Mouse (Mus musculus) neural tube, embryonic 13.5 days (tissue): ENCODE measurements around the gene Hist1h2ae. TPM values are rescaled to one million over a fixed set of nuclear protein-coding genes. Genes with fewer than 3 reads are reported as not detected.
A peak's percentile ranks its signal among the peaks of the same experiment; 100 is the strongest.
"Not testable (repeated sequence)": the region's sequence is repeated elsewhere in the genome, so short reads cannot be mapped to it uniquely, and the experiment has no call there.

ENCODE experiments used
- ATAC-seq: fragments of 200-750 bp; cut with Nextera tagmentation; 2 replicates; pipeline ENCODE4 v1.8.0; 2017; ENCODE audit warnings: low read depth, mild to moderate bottlenecking, moderate TSS enrichment, moderate library complexity
- H3K27ac ChIP-seq: fragments of 300-500 bp; sonication (generic); replicated peaks from 2 replicates; pipeline ENCODE4 v1.5.1; 2015; ENCODE audit warnings: moderate library complexity, mild to moderate bottlenecking, inconsistent platforms
- H3K27me3 ChIP-seq: fragments of 300-500 bp; sonication (generic); 2 replicates; pipeline ENCODE4 v1.6.1; 2015; ENCODE audit warnings: mild to moderate bottlenecking, inconsistent platforms
- H3K36me3 ChIP-seq: fragments of 300-500 bp; sonication (generic); 2 replicates; pipeline ENCODE4 v1.6.1; 2015; ENCODE audit warnings: mild to moderate bottlenecking, inconsistent platforms
- H3K4me1 ChIP-seq: fragments of 300-500 bp; sonication (generic); replicated peaks from 2 replicates; pipeline ENCODE4 v1.6.1; 2015; ENCODE audit warnings: inconsistent platforms
- H3K4me2 ChIP-seq: fragments of 300-500 bp; sonication (generic); 2 replicates; pipeline ENCODE4 v1.6.1; 2015; ENCODE audit warnings: inconsistent platforms, mild to moderate bottlenecking, moderate library complexity
- H3K4me3 ChIP-seq: fragments of 300-500 bp; sonication (generic); 2 replicates; pipeline ENCODE4 v1.5.1; 2015; ENCODE audit warnings: mild to moderate bottlenecking, inconsistent platforms
- H3K9ac ChIP-seq: fragments of 300-500 bp; sonication (generic); 2 replicates; pipeline ENCODE4 v1.6.1; 2015; ENCODE audit warnings: moderate library complexity, mild to moderate bottlenecking, inconsistent platforms
- H3K9me3 ChIP-seq: fragments of 300-500 bp; sonication (generic); 2 replicates; pipeline ENCODE4 v1.6.1; 2016; ENCODE audit warnings: inconsistent platforms
- WGBS: fragments of 180-500 bp; shearing (Covaris S2); methylation state at CpG from one replicate; pipeline ENCODE4 v1.1.7; 2015; 5-methylcytosine and 5-hydroxymethylcytosine counted together
- polyA plus RNA-seq: library from polyadenylated mRNA; unstranded; fragments of >200 nt; fragmentation: Nextera tagmentation; extraction: Ambion mirVana; gene quantifications from 2 replicates; pipeline ENCODE4 v1.2.1, GENCODE M21; 2015

Hist1h2ae gene
- polyA plus RNA-seq, 1 experiment from 2014 or later: 12.3 TPM

DNA sequence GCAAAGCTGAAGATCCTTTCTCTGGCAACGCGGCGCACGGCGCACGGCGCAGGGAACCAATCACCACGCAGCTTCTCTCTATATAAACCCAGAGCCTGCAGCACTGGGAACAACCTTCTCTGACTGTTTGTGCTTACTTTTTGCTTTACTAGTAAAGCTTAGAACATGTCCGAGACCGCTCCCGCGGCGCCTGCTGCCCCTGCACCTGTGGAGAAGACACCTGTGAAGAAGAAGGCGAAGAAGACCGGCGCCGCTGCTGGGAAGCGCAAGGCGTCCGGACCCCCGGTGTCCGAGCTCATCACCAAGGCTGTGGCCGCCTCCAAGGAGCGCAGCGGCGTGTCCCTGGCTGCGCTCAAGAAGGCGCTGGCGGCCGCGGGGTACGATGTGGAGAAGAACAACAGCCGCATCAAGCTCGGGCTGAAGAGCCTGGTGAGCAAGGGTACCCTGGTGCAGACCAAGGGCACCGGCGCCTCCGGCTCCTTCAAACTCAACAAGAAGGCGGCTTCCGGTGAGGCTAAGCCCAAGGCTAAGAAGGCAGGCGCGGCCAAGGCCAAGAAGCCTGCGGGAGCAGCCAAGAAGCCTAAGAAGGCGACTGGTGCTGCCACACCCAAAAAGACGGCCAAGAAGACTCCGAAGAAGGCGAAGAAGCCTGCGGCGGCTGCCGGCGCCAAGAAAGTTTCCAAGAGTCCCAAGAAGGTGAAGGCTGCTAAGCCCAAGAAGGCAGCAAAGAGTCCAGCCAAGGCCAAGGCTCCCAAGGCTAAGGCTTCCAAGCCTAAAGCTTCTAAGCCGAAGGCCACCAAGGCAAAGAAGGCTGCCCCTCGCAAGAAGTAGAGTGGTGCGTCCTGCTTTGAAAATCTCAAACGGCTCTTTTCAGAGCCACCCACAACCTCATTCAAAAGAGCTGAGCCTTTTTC is 15.8 kb downstream of the Hist1h2ae start:
- under 1% methylated on average over 54 of the region's 54 CpGs for WGBS
- Histone ChIP-seq H3K36me3 (no peaks in the 10 kb centered on the region), H3K27me3 (no peaks in the 10 kb centered on the region), H3K9ac (peak overlapping the region; percentile 82), H3K9me3 (no peaks in the 10 kb centered on the region), H3K27ac (peak overlapping the region; percentile 93), H3K4me2 (peak overlapping the region; percentile 100), H3K4me3 (peak overlapping the region; percentile 53), H3K4me1 (peaks cover 36% of the 10 kb centered on the region)
- peak; percentile 83 for ATAC-seq

DNA sequence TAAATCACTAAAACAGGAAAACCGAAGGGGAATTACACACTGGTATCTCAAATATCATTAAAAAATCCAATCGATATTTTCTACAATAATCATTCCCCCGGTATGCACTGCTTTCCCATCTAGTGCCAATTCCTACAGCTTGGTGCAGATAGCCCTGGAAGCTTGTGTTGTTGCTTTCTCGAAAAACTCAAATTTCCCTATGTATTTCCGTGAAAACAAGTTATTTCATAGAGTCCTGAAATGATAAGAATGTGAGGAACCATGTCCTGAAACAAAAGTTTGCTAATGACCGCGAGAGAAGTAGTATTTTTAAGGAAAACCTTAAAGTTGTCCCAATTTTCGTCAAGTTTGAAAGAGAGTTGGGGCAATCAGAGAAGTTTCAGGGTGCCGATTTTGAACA is 16.6 kb downstream of the Hist1h2ae start:
- Histone ChIP-seq H3K4me2 (peak overlapping the region; percentile 100), H3K36me3 (no peaks in the 10 kb centered on the region), H3K9me3 (no peaks in the 10 kb centered on the region), H3K27me3 (no peaks in the 10 kb centered on the region), H3K4me1 (peaks cover 36% of the 10 kb centered on the region), H3K4me3 (peak overlapping the region; percentile 53), H3K9ac (peak overlapping the region; percentile 82), H3K27ac (peak overlapping the region; percentile 93)
- 25% methylated on average over 9 of the region's 9 CpGs for whole genome bisulfite sequencing
- ATAC-seq: no peak

DNA sequence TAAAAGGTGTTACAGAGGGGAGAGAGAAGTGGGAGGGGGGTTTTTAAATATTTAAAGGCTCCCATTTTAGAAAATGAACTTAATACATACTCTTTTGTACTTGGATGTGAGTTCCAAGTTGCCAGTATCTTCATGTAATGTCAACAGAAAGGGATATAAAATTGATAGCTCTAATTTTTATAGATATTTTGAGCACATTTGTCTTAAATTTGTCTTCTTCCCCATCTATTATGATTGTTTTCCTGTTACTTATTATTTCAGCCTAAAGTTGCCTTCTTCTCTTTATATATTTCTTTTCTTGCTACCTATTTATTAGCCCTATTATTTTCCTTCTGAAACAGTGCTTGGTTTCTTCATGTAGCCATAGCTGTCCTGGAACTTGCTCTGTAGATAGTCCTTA is 18.1 kb downstream of the Hist1h2ae start, which contains the start of gene Hist1h1d:
Gene Hist1h1d (plus strand): TSS at position 301 of the 400 bp plus-strand sequence.
- Histone ChIP-seq H3K4me3 (no peak within 1 kb of the TSS), H3K4me1 (peaks cover 36% of the 10 kb centered on the region), H3K36me3 (no peaks in the 10 kb centered on the region), H3K9me3 (no peaks in the 10 kb centered on the region), H3K4me2 (peak within 1 kb of the TSS; percentile 100), H3K27me3 (no peaks in the 10 kb centered on the region), H3K27ac (peak within 1 kb of the TSS; percentile 93), H3K9ac (peak within 1 kb of the TSS; percentile 82; the same call in 1 of the 2 replicates)
- no peak for ATAC-seq

DNA sequence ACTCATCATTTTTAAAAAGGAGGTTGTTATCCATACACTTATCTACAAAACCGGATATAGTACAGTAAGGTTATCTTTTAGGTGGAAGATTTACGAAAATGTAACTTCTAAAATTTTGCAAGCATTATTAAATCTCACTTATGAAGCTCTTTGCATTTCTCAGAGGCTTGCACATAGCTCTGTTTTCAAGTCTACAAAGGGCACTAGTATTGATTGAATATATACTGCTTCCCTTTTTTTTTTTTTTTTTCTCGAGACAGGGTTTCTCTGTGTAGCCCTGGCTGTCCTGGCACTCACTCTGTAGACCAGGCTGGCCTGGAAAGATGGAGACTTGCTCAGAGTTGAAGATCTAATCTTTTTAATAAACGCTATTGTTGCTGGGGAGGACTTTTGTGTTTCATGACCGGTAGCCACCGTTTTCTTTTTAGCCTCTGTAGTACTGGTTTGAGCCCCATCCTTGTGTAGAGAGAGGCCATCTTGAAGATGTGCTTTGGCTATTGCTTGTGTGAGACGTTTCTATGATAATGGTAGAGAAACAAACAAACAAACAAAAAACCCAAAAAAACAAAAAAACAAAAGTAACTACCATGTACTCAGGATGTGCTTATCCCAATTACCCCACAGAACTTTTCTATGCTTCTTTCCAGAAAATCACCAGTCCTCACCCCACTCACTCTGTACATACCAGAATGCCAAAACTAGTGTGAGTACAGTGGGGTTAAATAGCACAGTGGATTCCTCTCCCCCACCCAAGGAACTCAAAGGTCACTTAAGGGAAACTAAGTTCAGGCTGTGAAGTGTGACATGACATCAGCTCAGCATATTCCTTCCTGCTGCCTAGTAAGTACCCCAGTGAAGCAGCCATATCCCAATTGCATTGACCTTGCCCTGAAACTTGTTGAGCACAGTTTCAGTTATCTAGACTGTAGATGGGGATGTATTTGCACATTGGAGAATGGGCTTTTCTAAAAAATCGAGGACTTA is 18.8 kb downstream of the Hist1h2ae start:
- peak overlapping the region; percentile 46 for H3K4me3 ChIP-seq
- H3K4me1 ChIP-seq: peaks cover 36% of the 10 kb centered on the region
- H3K4me2 ChIP-seq: peak overlapping the region; percentile 65
- no peaks in the 10 kb centered on the region for H3K36me3 ChIP-seq
- 0 out of 2 replicates have a peak overlapping the region, but pooled peaks have one; percentile 69 for H3K9ac ChIP-seq
- no peaks in the 10 kb centered on the region for H3K27me3 ChIP-seq
- H3K27ac ChIP-seq: peak overlapping the region; percentile 90
- 50% methylated on average over 8 of the region's 8 CpGs for WGBS
- ATAC-seq: no peak
- H3K9me3 ChIP-seq: no peaks in the 10 kb centered on the region

DNA sequence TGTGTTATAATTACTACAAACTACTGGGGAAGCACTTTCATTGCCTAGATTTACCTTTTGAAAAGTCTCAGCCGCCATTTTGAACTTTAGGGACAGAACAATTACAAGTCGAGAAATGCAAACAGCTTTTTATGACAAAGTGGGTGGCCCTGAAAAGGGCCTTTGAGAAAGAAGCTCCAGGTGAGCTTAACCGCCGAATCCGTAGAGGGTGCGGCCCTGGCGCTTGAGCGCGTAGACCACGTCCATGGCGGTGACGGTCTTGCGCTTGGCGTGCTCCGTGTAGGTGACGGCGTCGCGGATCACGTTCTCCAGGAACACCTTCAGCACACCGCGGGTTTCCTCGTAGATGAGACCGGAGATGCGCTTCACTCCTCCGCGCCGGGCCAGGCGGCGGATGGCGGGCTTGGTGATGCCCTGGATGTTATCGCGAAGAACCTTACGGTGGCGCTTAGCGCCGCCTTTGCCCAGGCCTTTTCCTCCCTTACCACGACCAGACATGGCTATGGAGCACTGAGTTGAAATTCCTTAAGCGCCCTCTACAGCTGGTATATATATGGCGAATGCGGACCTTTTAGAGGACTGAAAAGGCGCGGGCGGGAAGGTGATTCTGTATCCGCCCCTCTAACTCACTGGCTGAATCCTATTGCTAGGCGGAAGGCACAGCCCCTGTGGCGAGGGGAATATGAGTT is 19.7 kb downstream of the Hist1h2ae start, which contains the start of gene Hist1h4f:
Gene Hist1h4f (minus strand): TSS at position 503 of the 689 bp plus-strand sequence.
- H3K4me1 ChIP-seq: peaks cover 28% of the 10 kb centered on the region
- peak within 1 kb of the TSS; percentile 69 for H3K9ac ChIP-seq
- peak; percentile 88 for ATAC-seq
- H3K27me3 ChIP-seq, H3K36me3 ChIP-seq, H3K9me3 ChIP-seq: not testable (repeated sequence)
- WGBS: under 1% methylated on average over 47 of the region's 47 CpGs
- peak within 1 kb of the TSS; percentile 90 for H3K27ac ChIP-seq
- peak within 1 kb of the TSS; percentile 65 for H3K4me2 ChIP-seq
- H3K4me3 ChIP-seq: peak within 1 kb of the TSS; percentile 46

DNA sequence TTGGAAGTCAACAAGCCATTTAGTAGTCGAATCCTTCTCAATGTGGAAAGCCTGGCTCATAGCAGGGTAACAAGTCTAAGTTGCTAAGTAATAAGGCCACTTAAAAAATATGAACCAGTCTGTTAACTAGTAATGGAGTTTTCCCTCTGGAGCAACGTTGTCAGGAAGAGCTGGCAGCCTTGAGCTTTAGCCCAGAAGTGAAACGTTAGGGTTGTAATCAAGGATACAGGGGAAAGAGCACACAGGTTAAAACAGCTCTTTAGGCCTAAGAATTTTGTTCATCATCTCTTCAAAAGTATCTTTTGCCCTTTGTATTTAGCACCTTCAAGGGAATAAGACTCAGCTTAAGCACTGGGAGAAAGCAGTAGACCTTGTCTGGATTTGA is 20.3 kb downstream of the Hist1h2ae start:
- Histone ChIP-seq H3K36me3 (no peaks in the 10 kb centered on the region), H3K9me3 (no peaks in the 10 kb centered on the region), H3K4me2 (peak overlapping the region; percentile 65), H3K27ac (peak overlapping the region; percentile 90), H3K4me3 (peak overlapping the region; percentile 46), H3K4me1 (peaks cover 27% of the 10 kb centered on the region), H3K9ac (peak overlapping the region; percentile 69), H3K27me3 (no peaks in the 10 kb centered on the region)
- no peak for ATAC-seq
- 3% methylated on average over 3 of the region's 3 CpGs for WGBS

DNA sequence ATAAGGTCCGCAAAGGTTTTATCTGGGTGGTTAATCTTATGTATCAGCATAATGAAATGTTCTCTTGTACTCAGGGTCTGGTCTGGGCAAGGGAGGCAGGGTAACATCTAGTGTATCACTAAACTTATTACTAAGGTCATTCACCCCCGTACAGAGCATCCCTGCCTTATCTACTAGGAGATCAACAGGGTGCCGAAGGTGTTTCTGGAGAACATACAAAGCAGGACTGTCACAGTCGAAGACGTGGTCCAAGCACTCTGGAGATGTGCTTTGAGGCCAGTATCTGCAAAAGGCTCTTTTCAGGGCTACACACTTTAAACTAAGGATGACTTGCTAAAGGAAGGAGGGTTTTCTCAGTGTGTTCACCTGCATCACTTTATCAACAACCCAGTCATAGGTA is 24.3 kb downstream of the Hist1h2ae start:
- Histone ChIP-seq H3K9me3 (no peaks in the 10 kb centered on the region), H3K36me3 (no peaks in the 10 kb centered on the region), H3K9ac (no peak overlapping the region), H3K4me2 (no peak overlapping the region), H3K27ac (no peak overlapping the region), H3K4me3 (no peak overlapping the region), H3K27me3 (no peaks in the 10 kb centered on the region), H3K4me1 (peaks cover 12% of the 10 kb centered on the region)
- 84% methylated on average over 5 of the region's 5 CpGs for WGBS
- ATAC-seq: no peak

DNA sequence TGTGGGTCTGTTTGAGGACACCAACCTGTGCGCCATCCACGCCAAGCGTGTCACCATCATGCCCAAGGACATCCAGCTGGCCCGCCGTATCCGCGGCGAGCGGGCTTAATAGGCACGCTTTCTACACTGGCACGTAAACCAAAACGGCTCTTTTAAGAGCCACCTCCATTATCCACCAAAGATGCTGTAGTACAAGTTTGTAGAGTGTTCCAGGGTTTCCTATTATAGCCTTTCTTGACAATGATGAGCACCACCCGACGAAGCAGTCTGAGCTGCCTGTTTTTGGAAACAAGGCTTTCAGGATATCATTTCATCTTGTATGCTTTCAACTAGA is 26.3 kb downstream of the Hist1h2ae start:
- under 1% methylated on average over 14 of the region's 14 CpGs for WGBS
- H3K4me3 ChIP-seq: peak overlapping the region; percentile 48
- peak overlapping the region; percentile 92 for H3K27ac ChIP-seq
- H3K4me2 ChIP-seq: peak overlapping the region; percentile 67
- ATAC-seq: peak; percentile 45
- not testable (repeated sequence) for H3K9me3 ChIP-seq, H3K27me3 ChIP-seq, H3K4me1 ChIP-seq, H3K36me3 ChIP-seq
- peak overlapping the region; percentile 78 for H3K9ac ChIP-seq

DNA sequence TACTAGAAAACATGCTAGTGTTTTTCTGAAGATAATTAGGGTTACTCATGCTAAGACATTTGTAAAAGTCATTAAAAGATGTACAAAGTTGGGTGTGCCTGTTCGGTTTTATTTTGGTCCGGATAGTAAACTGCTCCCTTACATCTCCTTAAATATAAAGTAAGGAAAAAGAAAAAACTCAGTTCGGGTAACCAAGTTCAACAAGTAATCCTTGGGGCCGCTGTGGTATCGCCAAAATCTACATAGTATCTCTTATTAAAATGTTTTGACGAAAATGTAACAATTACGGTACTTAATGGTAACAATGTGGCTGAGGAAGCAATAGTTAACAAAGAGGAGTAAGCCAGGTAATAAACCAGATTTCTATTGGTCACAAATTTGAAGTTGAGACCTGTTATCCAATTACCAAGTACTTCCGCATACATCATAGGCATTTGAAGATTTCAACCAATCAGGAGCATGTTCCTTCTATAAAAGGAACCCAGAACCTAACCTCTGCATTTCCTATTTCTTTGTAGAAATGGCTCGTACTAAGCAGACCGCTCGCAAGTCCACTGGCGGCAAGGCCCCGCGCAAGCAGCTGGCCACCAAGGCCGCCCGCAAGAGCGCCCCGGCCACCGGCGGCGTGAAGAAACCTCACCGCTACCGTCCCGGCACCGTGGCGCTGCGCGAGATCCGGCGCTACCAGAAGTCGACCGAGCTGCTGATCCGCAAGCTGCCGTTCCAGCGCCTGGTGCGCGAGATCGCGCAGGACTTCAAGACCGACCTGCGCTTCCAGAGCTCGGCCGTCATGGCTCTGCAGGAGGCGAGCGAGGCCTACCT is 26.8 kb downstream of the Hist1h2ae start, which contains the start of gene Hist1h3f:
Gene Hist1h3f (plus strand): TSS at position 88 of the 822 bp plus-strand sequence.
- Histone ChIP-seq H3K36me3 (no peaks in the 10 kb centered on the region), H3K4me2 (peak within 1 kb of the TSS; percentile 67), H3K27me3 (no peaks in the 10 kb centered on the region), H3K4me1 (peaks cover 6% of the 10 kb centered on the region), H3K9ac (peak within 1 kb of the TSS; percentile 78), H3K9me3 (no peaks in the 10 kb centered on the region), H3K27ac (peak within 1 kb of the TSS; percentile 92), H3K4me3 (peak within 1 kb of the TSS; percentile 48)
- ATAC-seq: peak; percentile 95
- WGBS: under 1% methylated on average over 31 of the region's 45 CpGs

DNA sequence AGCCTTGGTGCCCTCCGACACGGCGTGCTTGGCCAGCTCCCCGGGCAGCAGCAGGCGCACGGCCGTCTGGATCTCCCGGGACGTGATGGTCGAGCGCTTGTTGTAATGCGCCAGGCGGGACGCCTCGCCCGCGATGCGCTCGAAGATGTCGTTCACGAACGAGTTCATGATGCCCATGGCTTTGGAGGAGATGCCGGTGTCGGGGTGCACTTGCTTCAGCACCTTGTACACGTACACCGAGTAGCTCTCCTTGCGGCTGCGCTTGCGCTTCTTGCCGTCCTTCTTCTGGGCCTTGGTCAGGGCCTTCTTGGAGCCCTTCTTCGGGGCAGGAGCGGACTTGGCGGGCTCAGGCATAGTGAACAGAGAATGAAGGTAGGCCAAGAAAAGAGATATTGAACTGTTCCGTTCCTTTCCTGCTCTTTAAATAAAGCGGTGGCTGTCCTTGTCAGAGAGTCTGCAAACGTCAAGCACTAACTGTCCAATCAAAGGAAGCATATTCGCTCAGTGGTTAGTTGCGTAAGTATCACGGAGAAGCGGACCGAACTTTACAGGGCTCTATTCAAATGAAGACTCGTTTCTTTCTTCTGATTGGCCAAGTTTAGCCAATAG is 27.9 kb downstream of the Hist1h2ae start, which contains the start of gene Hist1h2bh:
Gene Hist1h2bh (minus strand): TSS at position 394 of the 609 bp plus-strand sequence.
- ATAC-seq: peak; percentile 90
- not testable (repeated sequence) for H3K4me1 ChIP-seq, H3K27me3 ChIP-seq, H3K36me3 ChIP-seq, H3K9me3 ChIP-seq
- WGBS: under 1% methylated on average over 34 of the region's 42 CpGs
- Histone ChIP-seq H3K4me2 (peak within 1 kb of the TSS; percentile 67), H3K9ac (peak within 1 kb of the TSS; percentile 67), H3K4me3 (peak within 1 kb of the TSS; percentile 48), H3K27ac (peak within 1 kb of the TSS; percentile 92)
